In the genomic region with DNA sequence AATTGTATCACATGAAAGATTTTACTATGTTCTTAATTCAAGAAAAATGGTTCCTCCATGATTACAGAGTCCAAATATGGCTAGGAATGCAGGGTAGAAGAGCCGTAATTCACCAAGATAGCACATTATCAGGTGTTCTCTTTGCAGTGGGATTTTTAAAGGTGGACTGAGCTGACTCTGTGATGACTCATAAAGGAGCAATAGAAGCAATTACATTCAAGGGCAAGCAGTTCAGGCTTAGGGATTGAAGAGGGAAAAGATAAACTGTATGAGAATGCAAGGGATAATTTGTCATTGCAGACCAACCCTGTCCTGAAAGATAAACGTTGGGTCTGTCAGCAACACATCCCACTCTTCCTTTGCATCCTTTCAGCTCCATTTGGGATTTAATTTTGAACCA, we compare ENCODE assay signal across 19 mouse cellular contexts.
DNase-seq lines count a peak whose midpoint lies in the region; ATAC-seq and TF ChIP-seq lines count a peak whose summit lies in the region.
"Had no signal": no experiment of that assay in that cellular context is flagged by ENCODE, and none has a peak within 500 bp of the region (broad histone marks: within the 10 kb centered on the region; RNA-seq: fewer than 3 reads in every experiment).

No protein-coding gene starts in this region.

- H3K4me3 ChIP-seq in heart, embryonic 11.5 days (ENCODE audit: low read depth, low read length): no peak overlapping the region
- no peak overlapping the region for H3K4me3 ChIP-seq in intestine, embryonic 15.5 days (replicated peaks)
- no peak overlapping the region for H3K4me3 ChIP-seq in intestine, embryonic 16.5 days (ENCODE audit: low read length)
- H3K4me3 ChIP-seq in hindbrain, postnatal 0 days (ENCODE audit: low read length): no peak overlapping the region
- H3K4me3 ChIP-seq: embryonic facial prominence, embryonic 10.5 days; embryonic facial prominence, embryonic 12.5 days; forebrain, embryonic 13.5 days; forebrain, embryonic 15.5 days had no signal

- H3K27me3 ChIP-seq in heart, embryonic 11.5 days (ENCODE audit: control insufficient read depth, insufficient read depth, low read length): no peaks in the 10 kb centered on the region
- H3K27me3 ChIP-seq in intestine, embryonic 15.5 days (replicated peaks): no peaks in the 10 kb centered on the region
- no peaks in the 10 kb centered on the region for H3K27me3 ChIP-seq in intestine, embryonic 16.5 days (replicated peaks; ENCODE audit: control insufficient read depth, insufficient read depth, low read length)
- no peaks in the 10 kb centered on the region for H3K27me3 ChIP-seq in hindbrain, postnatal 0 days (ENCODE audit: insufficient read depth, low read length)
- H3K27me3 ChIP-seq: embryonic facial prominence, embryonic 12.5 days; forebrain, embryonic 13.5 days; forebrain, embryonic 15.5 days had no signal

- 14% methylated on average over 2 of the region's 2 CpGs for WGBS in heart, embryonic 11.5 days (ENCODE audit: insufficient replicate concordance)
- 40% methylated on average over 2 of the region's 2 CpGs for WGBS in intestine, embryonic 15.5 days
- WGBS in intestine, embryonic 16.5 days: 46% methylated on average over 2 of the region's 2 CpGs
- 76% methylated on average over 2 of the region's 2 CpGs for WGBS in hindbrain, postnatal 0 days

- intact Hi-C loops in heart, postnatal 25 days (cut with DNase I): no loop called here

- DNase-seq in heart, postnatal 25 days (ENCODE audit: low spot score): no peak
- no peak for DNase-seq in hindbrain, postnatal 0 days (ENCODE audit: low spot score)
- DNase-seq: adrenal gland, adult 2 months; adrenal gland, postnatal 10 days; adrenal gland, postnatal 36 days; cerebellum, adult 11-12 months; cerebellum, adult 2 months; cerebellum, adult 9-10 months; cerebellum, postnatal 10 days; cerebellum, postnatal 25 days; embryo, embryonic 11 days; forebrain, postnatal 0 days had no signal

- 0 out of 2 replicates have a peak overlapping the region, but pooled peaks have one; percentile 10 for H3K27ac ChIP-seq in heart, embryonic 11.5 days (ENCODE audit: low read depth, low read length)
- H3K27ac ChIP-seq in intestine, embryonic 15.5 days: no peak overlapping the region
- H3K27ac ChIP-seq in intestine, embryonic 16.5 days (ENCODE audit: low read length): no peak overlapping the region
- H3K27ac ChIP-seq in hindbrain, postnatal 0 days: no peak overlapping the region
- H3K27ac ChIP-seq: embryonic facial prominence, embryonic 10.5 days; embryonic facial prominence, embryonic 12.5 days; forebrain, embryonic 13.5 days; forebrain, embryonic 15.5 days had no signal

- H3K36me3 ChIP-seq in heart, embryonic 11.5 days (ENCODE audit: control insufficient read depth, insufficient read depth, low read length): no peaks in the 10 kb centered on the region
- no peaks in the 10 kb centered on the region for H3K36me3 ChIP-seq in intestine, embryonic 15.5 days
- no peaks in the 10 kb centered on the region for H3K36me3 ChIP-seq in intestine, embryonic 16.5 days (ENCODE audit: control insufficient read depth, insufficient read depth, low read length)
- H3K36me3 ChIP-seq in hindbrain, postnatal 0 days (ENCODE audit: insufficient read depth, low read length): no peaks in the 10 kb centered on the region
- H3K36me3 ChIP-seq: embryonic facial prominence, embryonic 10.5 days; embryonic facial prominence, embryonic 12.5 days; forebrain, embryonic 15.5 days had no signal

- no peak for TF ChIP-seq CTCF in hindbrain, postnatal 0 days (IDR thresholded peaks at IDR 0.05; ENCODE audit: low read depth)

- no peaks in the 10 kb centered on the region for H3K9me3 ChIP-seq in heart, embryonic 11.5 days (replicated peaks; ENCODE audit: control insufficient read depth, low read length)
- no peaks in the 10 kb centered on the region for H3K9me3 ChIP-seq in intestine, embryonic 15.5 days
- H3K9me3 ChIP-seq in intestine, embryonic 16.5 days (ENCODE audit: control insufficient read depth, low read length): no peaks in the 10 kb centered on the region
- H3K9me3 ChIP-seq in hindbrain, postnatal 0 days (ENCODE audit: low read length): no peaks in the 10 kb centered on the region
- H3K9me3 ChIP-seq: embryonic facial prominence, embryonic 10.5 days; embryonic facial prominence, embryonic 12.5 days; forebrain, embryonic 13.5 days; forebrain, embryonic 15.5 days had no signal

- no peak overlapping the region for H3K9ac ChIP-seq in heart, embryonic 11.5 days (ENCODE audit: low read depth, low read length)
- H3K9ac ChIP-seq in intestine, embryonic 15.5 days: no peak overlapping the region
- H3K9ac ChIP-seq in intestine, embryonic 16.5 days (ENCODE audit: low read depth, low read length): no peak overlapping the region
- H3K9ac ChIP-seq in hindbrain, postnatal 0 days (replicated peaks; ENCODE audit: low read length): no peak overlapping the region
- H3K9ac ChIP-seq: embryonic facial prominence, embryonic 12.5 days; forebrain, embryonic 13.5 days; forebrain, embryonic 15.5 days; forebrain, postnatal 0 days had no signal

- ATAC-seq in heart, embryonic 11.5 days (replicated peaks; ENCODE audit: insufficient number of reproducible peaks, low FRiP score, low TSS enrichment): no peak
- peak; percentile 84 for ATAC-seq in intestine, embryonic 15.5 days
- ATAC-seq in intestine, embryonic 16.5 days: peak; percentile 80
- no peak for ATAC-seq in hindbrain, postnatal 0 days
- ATAC-seq: forebrain, embryonic 13.5 days; forebrain, embryonic 15.5 days; forebrain, postnatal 0 days had no signal

- no peak overlapping the region for H3K4me2 ChIP-seq in heart, embryonic 11.5 days
- no peak overlapping the region for H3K4me2 ChIP-seq in intestine, embryonic 15.5 days (replicated peaks)
- H3K4me2 ChIP-seq in intestine, embryonic 16.5 days (ENCODE audit: low read depth, low read length): no peak overlapping the region
- no peak overlapping the region for H3K4me2 ChIP-seq in hindbrain, postnatal 0 days (ENCODE audit: low read depth, low read length)
- H3K4me2 ChIP-seq: embryonic facial prominence, embryonic 12.5 days; forebrain, embryonic 13.5 days; forebrain, embryonic 15.5 days had no signal

- H3K4me1 ChIP-seq in heart, embryonic 11.5 days (ENCODE audit: control insufficient read depth, insufficient read depth, low read length): peaks cover 4% of the 10 kb centered on the region; the same call in 1 of the 2 replicates
- no peaks in the 10 kb centered on the region for H3K4me1 ChIP-seq in intestine, embryonic 15.5 days (replicated peaks)
- H3K4me1 ChIP-seq in intestine, embryonic 16.5 days (ENCODE audit: control insufficient read depth, insufficient read depth, low read length): peaks cover 3% of the 10 kb centered on the region; the same call in 1 of the 2 replicates
- H3K4me1 ChIP-seq in hindbrain, postnatal 0 days (ENCODE audit: insufficient read depth, low read length): no peaks in the 10 kb centered on the region
- H3K4me1 ChIP-seq: embryonic facial prominence, embryonic 12.5 days; forebrain, embryonic 13.5 days; forebrain, embryonic 15.5 days had no signal

Comparison
In these comparisons a context has a peak if more than half of its experiments do, and no peak if none do; other contexts are left out.
1. ATAC-seq: peak in intestine, embryonic 15.5 days (single experiment) and intestine, embryonic 16.5 days (single experiment); none in heart, embryonic 11.5 days (single experiment) and hindbrain, postnatal 0 days (single experiment).